Mouse (Mus musculus) gastrocnemius, adult 2 months (tissue): ENCODE measurements around the gene Gab2. TPM values are rescaled to one million over a fixed set of nuclear protein-coding genes. Genes with fewer than 3 reads are reported as not detected.

Experiments used
- DNase-seq: peaks from one replicate; pipeline ENCODE4 v3.0.0; 2022
- H3K27ac ChIP-seq: fragments of 200-600 bp; 2 replicates; pipeline ENCODE4 v1.8.1; 2022; ENCODE audit warnings: mild to moderate bottlenecking
- H3K4me3 ChIP-seq: fragments of 200-600 bp; 2 replicates; pipeline ENCODE4 v1.8.1; 2022; ENCODE audit warnings: mild to moderate bottlenecking, moderate library complexity
- CTCF ChIP-seq: fragments of 200-600 bp; IDR thresholded peaks from 2 replicates; pipeline ENCODE4 v1.8.1; 2022; ENCODE audit warnings: antibody characterized with exemption, mild to moderate bottlenecking, moderate library complexity
- intact Hi-C: fragments of 180-260 bp; cut with DNase I; formaldehyde crosslinking; loops from one replicate; pipeline ENCODE4 v1.15.1; 2025
- long read RNA-seq, 2 experiments: library from polyadenylated mRNA; stranded (forward); transcript quantifications; one replicate each; pipeline ENCODE4 v2.0.0; 2021
- total RNA-seq, 2 experiments: library from RNA; stranded (reverse); gene quantifications; 2 replicates each; pipeline ENCODE4 v1.2.3; 2021

Gab2 gene
- 1 to 10 TPM; 6.1 to 6.3 TPM for total RNA-seq
- long read RNA-seq, experiment 1, full-length matches to known transcripts = 3 of 4 reads
- long read RNA-seq, experiment 1, partial matches to known transcripts = 0 of 4 reads
- long read RNA-seq, experiment 1, other reads (novel, unspliced or antisense) = 1 of 4 reads
- long read RNA-seq, experiment 2, partial matches to known transcripts = 1 of 1 reads
- long read RNA-seq, experiment 2, other reads (novel, unspliced or antisense) = 0 of 1 reads

GRCm38 (mm10) chr7:97081242-97081958 is at the start of gene Gab2:
Gene Gab2 (plus strand): TSS chr7:97081586.
- intact Hi-C loops = no loop called here
- Histone ChIP-seq H3K4me3 (peak within 1 kb of the TSS; percentile 96), H3K27ac (peak within 1 kb of the TSS; percentile 94)
- TF ChIP-seq CTCF = no peak
- DNase-seq = peak; percentile 88

GRCm38 (mm10) chr7:97032412-97032811 is 49.0 kb upstream of the Gab2 start:
- no peak for TF ChIP-seq CTCF
- no peak for DNase-seq
- Histone ChIP-seq H3K4me3 (no peak overlapping the region), H3K27ac (no peak overlapping the region)
- intact Hi-C loops = no loop called here

GRCm38 (mm10) chr7:97039641-97040040 is 41.7 kb upstream of the Gab2 start:
- intact Hi-C loops = no loop called here
- TF ChIP-seq CTCF = no peak
- no peak overlapping the region for H3K4me3 ChIP-seq
- DNase-seq = no peak
- no peak overlapping the region for H3K27ac ChIP-seq

- TF ChIP-seq CTCF = no peak
- intact Hi-C loops = no loop called here
- H3K27ac ChIP-seq = no peak overlapping the region
- no peak for DNase-seq
- no peak overlapping the region for H3K4me3 ChIP-seq
These were observed 39.4 kb upstream of the Gab2 start for GRCm38 (mm10) chr7:97041868-97042449.

- Histone ChIP-seq H3K27ac (no peak overlapping the region), H3K4me3 (no peak overlapping the region)
- DNase-seq = no peak
- intact Hi-C loops = no loop called here
- no peak for TF ChIP-seq CTCF
These were observed 38.4 kb upstream of the Gab2 start for GRCm38 (mm10) chr7:97042981-97043380.

- no peak for TF ChIP-seq CTCF
- intact Hi-C loops = no loop called here
- no peak for DNase-seq
- H3K4me3 ChIP-seq = no peak overlapping the region
- H3K27ac ChIP-seq = no peak overlapping the region
These were observed 20.4 kb upstream of the Gab2 start for GRCm38 (mm10) chr7:97060966-97061365.

- DNase-seq = no peak
- Histone ChIP-seq H3K27ac (no peak overlapping the region), H3K4me3 (no peak overlapping the region)
- intact Hi-C loops = no loop called here
- TF ChIP-seq CTCF = no peak
These were observed 9.9 kb upstream of the Gab2 start for GRCm38 (mm10) chr7:97071512-97071911.

- intact Hi-C loops = no loop called here
- no peak for DNase-seq
- no peak overlapping the region for H3K4me3 ChIP-seq
- no peak for TF ChIP-seq CTCF
- H3K27ac ChIP-seq = no peak overlapping the region
These were observed 9.3 kb upstream of the Gab2 start for GRCm38 (mm10) chr7:97072061-97072460.

GRCm38 (mm10) chr7:97074974-97075373 is 6.4 kb upstream of the Gab2 start:
- TF ChIP-seq CTCF = no peak
- intact Hi-C loops = no loop called here
- DNase-seq = no peak
- Histone ChIP-seq H3K27ac (peak overlapping the region; percentile 31; the same call in 1 of the 2 replicates), H3K4me3 (no peak overlapping the region)

GRCm38 (mm10) chr7:97076977-97077376 is 4.4 kb upstream of the Gab2 start:
- intact Hi-C loops = no loop called here
- TF ChIP-seq CTCF = no peak
- no peak overlapping the region for H3K4me3 ChIP-seq
- peak overlapping the region; percentile 58; the same call in 1 of the 2 replicates for H3K27ac ChIP-seq
- no peak for DNase-seq

DNA sequence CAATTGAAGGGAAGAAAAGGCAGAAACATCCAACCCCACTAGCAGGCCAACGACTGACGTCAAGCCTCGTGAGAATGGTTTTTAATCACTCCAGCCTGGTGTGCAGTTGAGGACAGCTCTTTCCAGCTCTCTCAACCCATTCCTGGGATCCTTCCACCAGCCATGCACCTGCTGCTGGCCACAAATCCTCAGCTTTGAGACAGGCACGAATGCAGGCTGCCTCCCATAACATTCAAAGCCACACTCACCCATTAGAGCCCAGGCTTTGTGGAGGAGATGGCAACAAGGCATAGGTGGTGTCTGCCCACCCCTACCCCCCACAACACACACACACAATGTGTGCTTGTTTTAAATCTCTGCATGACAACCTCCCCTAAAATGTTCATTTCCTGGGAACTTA is 2.7 kb upstream of the Gab2 start:
- DNase-seq = peak; percentile 44
- Histone ChIP-seq H3K27ac (0 out of 2 replicates have a peak overlapping the region, but pooled peaks have one; percentile 25), H3K4me3 (no peak overlapping the region)
- intact Hi-C loops = no loop called here
- no peak for TF ChIP-seq CTCF

GRCm38 (mm10) chr7:97079145-97079544 is 2.2 kb upstream of the Gab2 start:
- Histone ChIP-seq H3K4me3 (peak overlapping the region; percentile 49), H3K27ac (peak overlapping the region; percentile 94)
- TF ChIP-seq CTCF = peak; percentile 73
- intact Hi-C loops = no loop called here
- DNase-seq = peak; percentile 25

GRCm38 (mm10) chr7:97079651-97080365 is 1.6 kb upstream of the Gab2 start:
- Histone ChIP-seq H3K4me3 (peak overlapping the region; percentile 49), H3K27ac (peak overlapping the region; percentile 94)
- no peak for DNase-seq
- no peak for TF ChIP-seq CTCF
- intact Hi-C loops = no loop called here
